Mouse (Mus musculus): ENCODE measurements at regions not wholly inside any gene's neighbourhood (a gene's known extent, or its start where the extent isn't known, plus 50 kb on each side); places are given as distances from the start of the nearest gene placed in this dataset.

- TF ChIP-seq POLR2A (IDR thresholded peaks at IDR 0.05; ENCODE audit: control insufficient read depth, extremely low read depth, insufficient read depth, low read length, poor library complexity) = no peak
- no peak for TF ChIP-seq CTCF (IDR thresholded peaks at IDR 0.05; ENCODE audit: borderline replicate concordance, control insufficient read depth, extremely low read depth, insufficient read depth, low read length, poor library complexity)
Measured at GRCm38 (mm10) chr7:111322901-111323300, 240.1 kb upstream of the Eif4g2 start.

Measured in thymus, adult 2 months (tissue).